8 mouse cellular contexts compared by ENCODE assay signal in genomic region chr6:125418744-125419143, GRCm38 (mm10). TPM values are rescaled to one million over a fixed set of nuclear protein-coding genes. Genes with fewer than 3 reads are reported as not detected.
DNase-seq lines count a peak whose midpoint lies in the region; ATAC-seq lines count a peak whose summit lies in the region.

No protein-coding gene starts in this region.

- ATAC-seq in hindbrain, embryonic 16.5 days: peak; percentile 86

- no peak overlapping the region for H3K9ac ChIP-seq in hindbrain, embryonic 16.5 days (ENCODE audit: low read depth, low read length)

- no peaks in the 10 kb centered on the region for H3K9me3 ChIP-seq in hindbrain, embryonic 16.5 days (ENCODE audit: control insufficient read depth, low read length)
- no peaks in the 10 kb centered on the region for H3K9me3 ChIP-seq in megakaryocyte, embryonic 14.5 days

- H3K4me1 ChIP-seq in hindbrain, embryonic 16.5 days (ENCODE audit: control insufficient read depth, insufficient read depth, low read depth, low read length): peaks cover 3% of the 10 kb centered on the region; the same call in 1 of the 2 replicates
- H3K4me1 ChIP-seq in megakaryocyte, embryonic 14.5 days: peaks cover 46% of the 10 kb centered on the region

- H3K4me3 ChIP-seq in hindbrain, embryonic 16.5 days (ENCODE audit: low read length): no peak overlapping the region
- H3K4me3 ChIP-seq in megakaryocyte, embryonic 14.5 days (replicated peaks): peak overlapping the region; percentile 72

- peak; percentile 79 for DNase-seq in WW6 (ENCODE audit: low read depth, low spot score)
- peak; percentile 89 to 90 for DNase-seq in cerebellum, postnatal 14 days
- DNase-seq in frontal cortex, postnatal 36 days (ENCODE audit: low spot score in 2 of 2): peak; percentile 69 to 77
- DNase-seq in layer of hippocampus, postnatal 36 days: peak; percentile 70 to 81
- peak; percentile 52 to 88 for DNase-seq in right cerebral cortex, adult 2 months (ENCODE audit: low spot score in 2 of 2)
- peak; percentile 41 for DNase-seq in urinary bladder, postnatal 10 days (ENCODE audit: low spot score)

- H3K27ac ChIP-seq in hindbrain, embryonic 16.5 days (ENCODE audit: low read depth, low read length): no peak overlapping the region

- H3K36me3 ChIP-seq in hindbrain, embryonic 16.5 days (ENCODE audit: control insufficient read depth, insufficient read depth, low read length): no peaks in the 10 kb centered on the region
- peaks cover 4% of the 10 kb centered on the region for H3K36me3 ChIP-seq in megakaryocyte, embryonic 14.5 days (replicated peaks; ENCODE audit: low read length)

- H3K4me2 ChIP-seq in hindbrain, embryonic 16.5 days (ENCODE audit: low read length): no peak overlapping the region

- 13% methylated on average over 9 of the region's 9 CpGs for WGBS in hindbrain, embryonic 16.5 days

- no peaks in the 10 kb centered on the region for H3K27me3 ChIP-seq in hindbrain, embryonic 16.5 days (replicated peaks; ENCODE audit: control insufficient read depth, insufficient read depth, low read length)
- peaks cover 7% of the 10 kb centered on the region for H3K27me3 ChIP-seq in megakaryocyte, embryonic 14.5 days (replicated peaks)

RNA-seq across cellular contexts. Expression of gene Plekhg6, which starts 38.2 kb away (rescaled TPM):
- 0.30 and 0.41 TPM in 2 replicates for polyA plus RNA-seq in hindbrain, embryonic 16.5 days (2015; fragmentation: Nextera tagmentation; extraction: Ambion mirVana)
- total RNA-seq in layer of hippocampus, postnatal 36 days (2021): under 1 TPM in 1 of 2 experiments, not detected in 1; 0.25 TPM
- 0.39 TPM in 1 of 2 replicates, not detected in the other for polyA plus RNA-seq in megakaryocyte, embryonic 14.5 days (2012; ENCODE audit: insufficient read depth, low replicate concordance)
